Mouse (Mus musculus): ENCODE results near the gene Alg6.

Gene Alg6

GRCm38 (mm10) chr4:99714904-99715782 is at the start of gene Alg6:
Gene Alg6, plus strand, starts transcription at chr4:99715664.
- Histone ChIP-seq H3K27me3 (ENCODE audit: insufficient read depth, low read length) (no peaks in the 10 kb centered on the region; the same call in 1 of the 2 replicates), H3K9me3 (ENCODE audit: low read length) (no peaks in the 10 kb centered on the region), H3K4me1 (replicated peaks; ENCODE audit: low read depth, low read length) (peaks cover 16% of the 10 kb centered on the region), H3K4me3 (replicated peaks; ENCODE audit: low read length) (peak within 1 kb of the TSS; percentile 96), H3K36me3 (ENCODE audit: insufficient read depth, low read length) (peaks cover 23% of the 10 kb centered on the region)
- no peak for TF ChIP-seq POU5F1 (IDR thresholded peaks at IDR 0.05; ENCODE audit: borderline replicate concordance, low read length)
- no peak for TF ChIP-seq CTCF (conservative IDR thresholded peaks at IDR 0.05; ENCODE audit: low read length)
- no peak for TF ChIP-seq NANOG (IDR thresholded peaks at IDR 0.05; ENCODE audit: borderline replicate concordance, low read length)

- Histone ChIP-seq H3K4me3 (replicated peaks; ENCODE audit: low read length) (no peak overlapping the region), H3K4me1 (replicated peaks; ENCODE audit: low read depth, low read length) (peaks cover 78% of the 10 kb centered on the region), H3K9me3 (ENCODE audit: low read length) (peaks cover 8% of the 10 kb centered on the region; the same call in 1 of the 2 replicates), H3K27me3 (ENCODE audit: insufficient read depth, low read length) (no peaks in the 10 kb centered on the region), H3K36me3 (ENCODE audit: insufficient read depth, low read length) (no peaks in the 10 kb centered on the region)
- peak; percentile 26; the same call in 1 of the 2 replicates for TF ChIP-seq NANOG (IDR thresholded peaks at IDR 0.05; ENCODE audit: borderline replicate concordance, low read length)
- TF ChIP-seq POU5F1 (IDR thresholded peaks at IDR 0.05; ENCODE audit: borderline replicate concordance, low read length) = no peak
Measured at GRCm38 (mm10) chr4:99670203-99670851, 45.1 kb upstream of the Alg6 start.

- peaks cover 49% of the 10 kb centered on the region for H3K4me1 ChIP-seq (replicated peaks; ENCODE audit: low read depth, low read length)
- H3K9me3 ChIP-seq (ENCODE audit: low read length) = peaks cover 8% of the 10 kb centered on the region; the same call in 1 of the 2 replicates
- no peaks in the 10 kb centered on the region for H3K36me3 ChIP-seq (ENCODE audit: insufficient read depth, low read length)
- TF ChIP-seq POU5F1 (IDR thresholded peaks at IDR 0.05; ENCODE audit: borderline replicate concordance, low read length) (no peak), NANOG (IDR thresholded peaks at IDR 0.05; ENCODE audit: borderline replicate concordance, low read length) (peak; percentile 85), CTCF (conservative IDR thresholded peaks at IDR 0.05; ENCODE audit: low read length) (no peak)
- H3K27me3 ChIP-seq (ENCODE audit: insufficient read depth, low read length) = no peaks in the 10 kb centered on the region
- H3K4me3 ChIP-seq (replicated peaks; ENCODE audit: low read length) = no peak overlapping the region
Measured at GRCm38 (mm10) chr4:99675191-99675590, 40.3 kb upstream of the Alg6 start.

- Histone ChIP-seq H3K36me3 (ENCODE audit: insufficient read depth, low read length) (no peaks in the 10 kb centered on the region), H3K9me3 (ENCODE audit: low read length) (no peaks in the 10 kb centered on the region), H3K27me3 (ENCODE audit: insufficient read depth, low read length) (no peaks in the 10 kb centered on the region), H3K4me1 (replicated peaks; ENCODE audit: low read depth, low read length) (no peaks in the 10 kb centered on the region), H3K4me3 (replicated peaks; ENCODE audit: low read length) (no peak overlapping the region)
- TF ChIP-seq NANOG (IDR thresholded peaks at IDR 0.05; ENCODE audit: borderline replicate concordance, low read length) (no peak), POU5F1 (IDR thresholded peaks at IDR 0.05; ENCODE audit: borderline replicate concordance, low read length) (no peak), CTCF (conservative IDR thresholded peaks at IDR 0.05; ENCODE audit: low read length) (no peak)
Measured at GRCm38 (mm10) chr4:99683941-99684340, 31.5 kb upstream of the Alg6 start.

GRCm38 (mm10) chr4:99686308-99686707 is 29.2 kb upstream of the Alg6 start:
- Histone ChIP-seq H3K9me3 (ENCODE audit: low read length) (no peaks in the 10 kb centered on the region), H3K4me3 (replicated peaks; ENCODE audit: low read length) (no peak overlapping the region), H3K27me3 (ENCODE audit: insufficient read depth, low read length) (no peaks in the 10 kb centered on the region), H3K36me3 (ENCODE audit: insufficient read depth, low read length) (no peaks in the 10 kb centered on the region), H3K4me1 (replicated peaks; ENCODE audit: low read depth, low read length) (no peaks in the 10 kb centered on the region)
- TF ChIP-seq CTCF (conservative IDR thresholded peaks at IDR 0.05; ENCODE audit: low read length) (no peak), NANOG (IDR thresholded peaks at IDR 0.05; ENCODE audit: borderline replicate concordance, low read length) (no peak), POU5F1 (IDR thresholded peaks at IDR 0.05; ENCODE audit: borderline replicate concordance, low read length) (no peak)

- Histone ChIP-seq H3K4me3 (replicated peaks; ENCODE audit: low read length) (no peak overlapping the region), H3K9me3 (ENCODE audit: low read length) (no peaks in the 10 kb centered on the region), H3K36me3 (ENCODE audit: insufficient read depth, low read length) (no peaks in the 10 kb centered on the region), H3K4me1 (replicated peaks; ENCODE audit: low read depth, low read length) (peaks cover 16% of the 10 kb centered on the region), H3K27me3 (ENCODE audit: insufficient read depth, low read length) (no peaks in the 10 kb centered on the region; the same call in 1 of the 2 replicates)
- no peak for TF ChIP-seq CTCF (conservative IDR thresholded peaks at IDR 0.05; ENCODE audit: low read length)
- no peak for TF ChIP-seq NANOG (IDR thresholded peaks at IDR 0.05; ENCODE audit: borderline replicate concordance, low read length)
- no peak for TF ChIP-seq POU5F1 (IDR thresholded peaks at IDR 0.05; ENCODE audit: borderline replicate concordance, low read length)
Measured at GRCm38 (mm10) chr4:99712583-99713183, 2.8 kb upstream of the Alg6 start.

GRCm38 (mm10) chr4:99713971-99714370 is 1.5 kb upstream of the Alg6 start:
- Histone ChIP-seq H3K9me3 (ENCODE audit: low read length) (no peaks in the 10 kb centered on the region), H3K36me3 (ENCODE audit: insufficient read depth, low read length) (peaks cover 12% of the 10 kb centered on the region), H3K27me3 (ENCODE audit: insufficient read depth, low read length) (no peaks in the 10 kb centered on the region; the same call in 1 of the 2 replicates), H3K4me3 (replicated peaks; ENCODE audit: low read length) (no peak overlapping the region), H3K4me1 (replicated peaks; ENCODE audit: low read depth, low read length) (peaks cover 16% of the 10 kb centered on the region)
- TF ChIP-seq POU5F1 (IDR thresholded peaks at IDR 0.05; ENCODE audit: borderline replicate concordance, low read length) (no peak), NANOG (IDR thresholded peaks at IDR 0.05; ENCODE audit: borderline replicate concordance, low read length) (no peak), CTCF (conservative IDR thresholded peaks at IDR 0.05; ENCODE audit: low read length) (no peak)

DNA sequence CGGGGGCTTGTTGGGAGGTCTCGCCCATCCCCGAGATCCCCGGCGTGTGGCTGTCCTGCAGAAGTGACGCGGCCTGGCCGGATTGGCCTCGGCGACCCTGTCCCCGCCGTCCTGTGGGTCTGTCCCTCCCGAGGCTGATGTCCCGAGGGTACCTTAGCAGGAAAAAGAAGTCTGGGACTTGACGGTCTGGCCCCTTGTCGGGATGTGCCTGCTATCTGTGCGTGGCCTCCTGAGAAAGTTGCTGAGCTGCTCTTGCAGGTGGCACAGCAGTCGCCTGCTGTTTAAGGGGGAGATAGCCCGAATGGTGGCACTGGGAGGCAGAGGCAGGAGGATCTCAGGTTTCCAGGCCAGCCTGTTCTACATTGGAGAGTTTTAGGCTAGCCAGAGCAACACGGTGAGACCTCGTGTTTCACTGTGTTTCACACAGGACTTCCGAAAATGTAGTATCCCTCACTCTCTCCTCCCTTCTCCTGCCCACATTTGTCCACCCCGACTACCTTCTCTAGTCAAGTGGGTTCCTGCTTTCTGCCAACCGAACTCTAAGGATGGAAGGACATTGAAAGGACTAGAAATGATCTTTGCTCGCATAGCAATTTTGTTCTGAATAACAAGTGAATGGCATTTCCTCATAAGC is 436 bp downstream of the Alg6 start:
- TF ChIP-seq NANOG (IDR thresholded peaks at IDR 0.05; ENCODE audit: borderline replicate concordance, low read length) (no peak), CTCF (conservative IDR thresholded peaks at IDR 0.05; ENCODE audit: low read length) (no peak), POU5F1 (IDR thresholded peaks at IDR 0.05; ENCODE audit: borderline replicate concordance, low read length) (no peak)
- peaks cover 16% of the 10 kb centered on the region for H3K4me1 ChIP-seq (replicated peaks; ENCODE audit: low read depth, low read length)
- no peaks in the 10 kb centered on the region for H3K9me3 ChIP-seq (ENCODE audit: low read length)
- no peaks in the 10 kb centered on the region for H3K27me3 ChIP-seq (ENCODE audit: insufficient read depth, low read length)
- peaks cover 29% of the 10 kb centered on the region for H3K36me3 ChIP-seq (ENCODE audit: insufficient read depth, low read length)
- H3K4me3 ChIP-seq (replicated peaks; ENCODE audit: low read length) = peak overlapping the region; percentile 96
